Mouse (Mus musculus): ENCODE results near the gene Gm10322. TPM values are rescaled to one million over a fixed set of nuclear protein-coding genes. Genes with fewer than 3 reads are reported as not detected.

Gene Gm10322
- polyA plus RNA-seq, 1 experiment from 2014 or later: not detected

Other genes starting within 250 kb of the Gm10322 start
- not detected in 2 replicates for gene Gm10273, start 220.4 kb upstream of the Gm10322 start, polyA plus RNA-seq (2015; fragmentation: Nextera tagmentation; extraction: Ambion mirVana)
- 0.66 and 0.95 TPM in 2 replicates for gene Pla2g12b, start 212.4 kb upstream of the Gm10322 start, polyA plus RNA-seq (2015; fragmentation: Nextera tagmentation; extraction: Ambion mirVana)
- gene Oit3, start 174.3 kb upstream of the Gm10322 start, polyA plus RNA-seq (2015; fragmentation: Nextera tagmentation; extraction: Ambion mirVana): 1.9 and 2.3 TPM in 2 replicates
- gene Mcu, start 629 bp downstream of the Gm10322 start, polyA plus RNA-seq (2015; fragmentation: Nextera tagmentation; extraction: Ambion mirVana): 34.8 and 35.3 TPM in 2 replicates
- 78.1 and 83.8 TPM in 2 replicates for gene Micu1, start 86.4 kb downstream of the Gm10322 start, polyA plus RNA-seq (2015; fragmentation: Nextera tagmentation; extraction: Ambion mirVana)

Data from kidney, embryonic 15.5 days (tissue).